Mouse (Mus musculus): ENCODE measurements around the gene Cphx3.
"Not testable (repeated sequence)": the region's sequence is repeated elsewhere in the genome, so short reads cannot be mapped to it uniquely, and the experiment has no call there.

The Cphx3 gene

GRCm38 (mm10) chr14:26081997-26082396, at the start of gene Cphx3:
TSS of gene Cphx3 (plus strand) at chr14:26082297.
- not testable (repeated sequence) for DNase-seq

DNA sequence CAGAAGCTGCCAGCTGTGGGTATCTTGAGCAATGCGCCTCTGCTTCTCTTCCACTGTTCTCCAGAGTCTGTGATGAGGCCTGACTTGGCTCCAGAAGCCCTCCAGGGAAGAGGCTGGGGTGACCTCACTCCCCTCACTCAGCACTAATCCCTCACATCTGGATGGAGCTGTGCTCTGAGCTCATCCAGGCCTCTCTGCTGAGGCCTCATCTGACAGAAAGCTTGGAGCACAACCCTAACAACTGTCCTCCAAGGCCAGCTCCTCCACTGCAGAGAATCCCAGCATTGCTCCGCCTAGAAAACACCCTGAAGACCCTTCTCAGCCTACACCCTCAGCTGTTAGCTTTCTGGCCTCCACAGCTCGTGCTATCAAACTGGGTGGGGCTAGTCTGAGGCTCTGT, 47.7 kb upstream of the Cphx3 start:
- DNase-seq: not testable (repeated sequence)

GRCm38 (mm10) chr14:26035439-26035838, 46.7 kb upstream of the Cphx3 start:
- DNase-seq: not testable (repeated sequence)

DNA sequence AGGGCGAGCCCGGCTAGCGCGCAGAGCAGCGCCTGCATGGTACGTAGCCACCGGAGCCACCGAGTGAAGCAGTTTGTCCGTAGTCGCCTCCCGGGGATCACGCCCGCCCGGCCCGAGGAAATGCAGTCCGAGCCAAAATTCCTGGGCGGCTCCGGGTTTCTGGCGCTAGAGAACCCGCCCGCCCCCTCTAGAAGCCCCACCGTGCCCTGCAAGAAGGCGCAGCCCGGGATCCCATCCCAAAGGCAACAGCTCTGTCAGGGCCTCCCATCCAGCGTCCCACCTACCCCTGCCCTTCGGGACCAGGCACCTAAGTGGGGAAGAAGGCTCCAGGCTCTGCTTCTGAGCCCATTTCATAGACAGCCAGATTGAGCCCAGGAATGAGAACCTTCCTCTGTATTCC, 39.5 kb upstream of the Cphx3 start, which contains the start of gene Gm9780:
Gm9780 (minus strand) TSS at position 101 of the 400 bp plus-strand sequence.
- DNase-seq: not testable (repeated sequence)

DNA sequence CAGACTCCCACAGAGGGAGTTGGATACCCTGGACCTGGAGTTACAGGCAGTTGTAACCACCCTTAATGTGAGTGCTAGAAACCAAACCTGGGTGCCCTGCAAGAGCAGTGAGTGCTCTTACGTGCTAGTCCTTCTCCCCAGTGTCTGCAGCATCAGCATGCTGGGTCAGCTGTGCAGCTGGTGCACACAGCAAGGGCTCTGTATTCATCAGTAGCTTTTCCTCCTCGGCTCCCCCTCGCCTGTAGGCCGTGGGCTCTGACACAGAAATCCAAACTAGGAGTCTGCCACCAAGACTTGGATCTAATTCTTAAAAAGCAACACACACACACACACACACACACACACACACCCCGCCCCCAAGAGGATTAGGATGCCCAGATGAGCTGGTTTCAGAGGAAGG, 37.1 kb upstream of the Cphx3 start:
- DNase-seq: not testable (repeated sequence)

DNA sequence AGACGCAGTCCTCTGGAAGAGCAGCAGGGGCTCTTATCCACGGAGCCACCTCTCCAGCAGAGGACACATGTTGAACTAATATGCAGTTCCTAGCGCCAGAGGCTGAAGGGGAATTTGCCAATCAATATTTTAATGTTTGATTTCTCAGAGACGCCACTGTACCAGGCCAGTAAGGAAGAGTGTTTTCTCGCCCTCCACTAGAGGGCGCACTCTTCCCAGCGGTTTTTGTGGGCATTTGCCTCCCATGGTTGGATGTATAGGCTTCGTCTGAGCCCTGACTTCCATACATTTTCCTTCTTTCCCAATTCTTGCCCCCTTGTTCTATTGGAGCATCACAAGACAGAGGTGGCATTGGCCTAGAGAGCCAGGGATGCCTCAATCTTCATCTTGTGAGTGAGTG, 35.1 kb upstream of the Cphx3 start:
- DNase-seq: not testable (repeated sequence)

GRCm38 (mm10) chr14:26048767-26049166, 33.3 kb upstream of the Cphx3 start:
- not testable (repeated sequence) for DNase-seq

- DNase-seq: not testable (repeated sequence)
Measured at GRCm38 (mm10) chr14:26058184-26058583, 23.9 kb upstream of the Cphx3 start.

GRCm38 (mm10) chr14:26059362-26059761, 22.7 kb upstream of the Cphx3 start:
- not testable (repeated sequence) for DNase-seq

DNA sequence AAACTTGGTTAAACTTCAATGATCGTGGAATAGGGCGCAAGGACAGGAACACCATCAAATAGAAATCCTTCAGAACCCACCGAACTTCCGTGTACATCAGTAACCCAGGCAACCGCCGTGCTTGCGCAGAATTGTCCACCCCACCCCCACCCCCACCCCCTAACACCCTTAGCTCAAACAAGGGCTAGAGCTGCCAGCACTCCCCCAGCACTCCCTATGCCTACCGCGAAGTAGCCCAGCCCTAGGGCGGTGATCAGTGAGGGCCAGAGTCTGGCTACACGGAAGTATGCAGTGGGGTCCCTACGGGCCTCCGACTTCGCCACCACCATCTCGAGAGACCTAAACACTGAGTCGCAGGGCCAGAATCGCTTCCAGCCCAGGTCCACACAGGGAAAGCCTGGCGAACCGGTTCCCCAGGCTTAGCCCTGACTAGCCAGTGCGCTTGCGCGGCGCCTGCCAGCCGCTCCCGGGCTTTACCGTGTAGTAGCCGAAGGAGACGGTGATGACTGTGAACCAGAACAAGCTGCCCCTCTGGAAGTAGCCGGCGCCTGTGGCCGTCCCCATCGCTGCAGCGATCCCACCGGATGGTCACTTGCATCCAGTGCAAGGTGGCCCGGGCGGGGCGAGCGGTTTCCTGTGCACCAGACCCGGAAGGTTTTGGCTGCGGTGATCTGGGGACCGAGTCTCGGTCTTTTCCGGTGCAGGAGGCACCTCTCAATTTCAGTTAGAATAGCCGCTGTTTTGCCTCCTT, 15.3 kb upstream of the Cphx3 start:
- DNase-seq: not testable (repeated sequence)

DNA sequence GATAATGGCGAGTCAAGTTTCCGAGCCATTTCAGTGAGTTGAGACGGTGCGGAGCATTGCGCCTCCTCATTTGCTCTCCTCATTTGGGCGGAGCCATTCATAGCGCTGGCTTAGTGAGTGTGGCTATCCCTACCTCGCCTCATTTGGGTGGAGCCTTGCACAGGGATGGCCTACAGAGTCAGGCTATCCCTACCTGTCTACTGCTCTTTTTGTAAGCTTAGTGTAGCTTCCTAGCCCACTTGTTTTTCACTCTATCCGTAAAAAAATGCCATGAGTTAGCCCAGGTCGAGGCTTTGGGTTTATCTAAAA, 14.8 kb upstream of the Cphx3 start, which contains the start of gene Tmem254c:
Tmem254c (minus strand) TSS at position 31 of the 309 bp plus-strand sequence.
- DNase-seq: not testable (repeated sequence)

DNA sequence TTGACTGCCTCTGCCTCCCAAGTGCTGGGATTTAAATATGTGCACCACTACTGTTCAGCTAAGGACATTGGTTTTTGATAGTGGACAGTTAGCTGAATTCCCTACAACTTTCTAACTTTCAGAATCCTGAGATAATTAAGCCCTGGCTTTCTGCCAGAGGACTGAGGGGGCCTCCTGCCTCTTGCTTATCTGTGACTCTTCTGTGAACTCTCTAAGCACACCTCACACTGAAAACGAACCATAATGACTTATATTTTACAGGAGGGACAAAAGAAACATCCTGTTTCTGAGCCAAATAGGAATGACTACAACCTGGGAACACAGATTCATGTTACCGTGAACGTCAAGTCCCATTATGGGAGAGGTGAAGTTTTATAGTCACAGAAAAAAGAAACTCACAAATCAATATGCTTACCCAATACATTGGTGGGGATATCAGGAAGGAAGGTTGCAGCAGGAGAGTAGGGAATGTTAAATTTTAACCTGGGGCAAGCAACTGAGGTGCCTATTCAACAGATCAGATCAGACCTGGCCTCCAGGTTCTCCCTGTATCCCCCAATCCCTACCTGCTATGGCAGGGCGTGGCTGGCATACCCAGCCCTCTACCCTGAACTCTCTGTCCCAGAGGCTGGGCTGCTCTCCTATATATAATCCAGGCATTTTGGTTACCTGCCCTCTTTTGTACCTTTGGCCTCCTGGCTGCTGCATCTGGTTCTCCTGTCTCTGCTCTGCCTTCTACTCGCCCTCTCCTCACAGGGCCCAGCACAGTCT, 5.3 kb upstream of the Cphx3 start:
- DNase-seq: not testable (repeated sequence)

DNA sequence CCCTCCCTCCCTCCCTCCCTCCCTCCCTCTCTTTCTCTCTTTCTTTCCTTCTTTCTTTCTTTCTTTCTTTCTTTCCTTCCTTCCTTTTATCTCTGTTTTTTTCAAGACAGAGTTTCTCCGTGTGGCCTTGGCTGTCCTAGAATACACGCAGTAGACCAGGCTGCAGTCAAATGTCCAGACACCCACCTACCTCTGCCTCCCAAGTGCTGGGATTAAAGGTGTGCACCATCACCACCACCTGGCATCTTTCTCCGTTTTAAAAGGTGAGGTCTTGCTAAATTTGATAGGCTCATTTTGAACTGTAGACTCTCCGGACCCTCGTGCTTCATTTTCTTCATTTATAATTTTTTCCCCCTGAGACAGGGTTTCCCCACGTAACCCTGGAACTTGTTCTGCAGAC, 881 bp upstream of the Cphx3 start, which contains the start of gene Cphx2:
Cphx2 (plus strand) TSS at position 301 of the 400 bp plus-strand sequence.
- DNase-seq: not testable (repeated sequence)

GRCm38 (mm10) chr14:26097622-26098021, 15.5 kb downstream of the Cphx3 start:
- DNase-seq: not testable (repeated sequence)

GRCm38 (mm10) chr14:26118150-26118549, 36.1 kb downstream of the Cphx3 start, which contains the start of gene Duxbl2:
TSS of gene Duxbl2 (plus strand) at chr14:26118349.
- DNase-seq: not testable (repeated sequence)

GRCm38 (mm10) chr14:26118550-26119000, 36.5 kb downstream of the Cphx3 start:
- DNase-seq: not testable (repeated sequence)

GRCm38 (mm10) chr14:26119095-26119494, 37.0 kb downstream of the Cphx3 start:
- DNase-seq: not testable (repeated sequence)

DNA sequence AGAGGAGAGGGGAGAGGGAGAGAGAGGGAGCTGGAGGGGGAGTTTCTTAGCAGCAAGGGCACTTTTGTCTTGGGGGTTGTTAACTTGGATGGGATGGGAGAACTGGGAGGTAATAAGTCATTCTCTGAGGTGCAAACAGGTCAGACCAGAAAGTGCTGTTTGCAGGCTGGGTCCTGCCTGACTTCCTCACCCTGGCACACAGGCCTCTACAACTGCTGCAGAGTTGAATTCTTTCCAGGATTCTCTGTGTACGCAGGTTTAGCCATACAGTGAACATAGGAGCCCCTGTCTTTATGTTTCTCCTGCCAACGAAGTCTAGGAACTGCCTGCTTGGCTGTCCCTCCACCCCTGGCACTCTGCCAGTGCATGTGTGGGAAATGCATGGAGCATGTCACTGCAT, 65.0 kb downstream of the Cphx3 start:
- DNase-seq: not testable (repeated sequence)

GRCm38 (mm10) chr14:26156032-26156431, 73.9 kb downstream of the Cphx3 start:
- not testable (repeated sequence) for DNase-seq

DNA sequence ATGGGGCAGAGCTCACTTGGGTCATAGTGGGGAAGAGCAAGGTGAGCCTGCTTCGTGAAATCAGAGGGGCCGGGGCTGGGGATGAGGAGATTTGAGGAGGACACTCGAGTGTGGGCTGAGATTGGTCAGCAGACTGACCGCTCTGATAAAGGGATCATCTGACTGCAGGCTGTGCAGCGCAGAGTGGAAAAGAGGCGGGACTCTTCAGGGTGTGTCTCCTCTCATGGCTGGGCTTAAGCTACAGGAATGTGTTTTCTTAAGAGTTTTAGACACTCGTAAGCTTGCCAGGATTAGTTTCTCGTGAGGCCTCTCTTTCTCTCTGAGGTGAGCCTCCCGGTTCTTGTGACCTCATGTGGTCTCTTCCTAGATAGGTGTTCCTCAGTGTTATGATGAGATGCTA, 79.1 kb downstream of the Cphx3 start:
- DNase-seq: not testable (repeated sequence)

- DNase-seq: not testable (repeated sequence)
Measured at GRCm38 (mm10) chr14:26162423-26162822, 80.3 kb downstream of the Cphx3 start.

- DNase-seq: not testable (repeated sequence)
Measured at GRCm38 (mm10) chr14:26165266-26165665, 83.2 kb downstream of the Cphx3 start.

- not testable (repeated sequence) for DNase-seq
Measured at GRCm38 (mm10) chr14:26173955-26174354, 91.9 kb downstream of the Cphx3 start.
